Mouse (Mus musculus): ENCODE results near the gene Flot2. TPM values are rescaled to one million over a fixed set of nuclear protein-coding genes. Genes with fewer than 3 reads are reported as not detected.
A peak's percentile ranks its signal among the peaks of the same experiment; 100 is the strongest.
"Not testable (repeated sequence)": the region's sequence is repeated elsewhere in the genome, so short reads cannot be mapped to it uniquely, and the experiment has no call there.

Gene Flot2
- polyA plus RNA-seq, 1 experiment from 2014 or later: 49.5 TPM

DNA sequence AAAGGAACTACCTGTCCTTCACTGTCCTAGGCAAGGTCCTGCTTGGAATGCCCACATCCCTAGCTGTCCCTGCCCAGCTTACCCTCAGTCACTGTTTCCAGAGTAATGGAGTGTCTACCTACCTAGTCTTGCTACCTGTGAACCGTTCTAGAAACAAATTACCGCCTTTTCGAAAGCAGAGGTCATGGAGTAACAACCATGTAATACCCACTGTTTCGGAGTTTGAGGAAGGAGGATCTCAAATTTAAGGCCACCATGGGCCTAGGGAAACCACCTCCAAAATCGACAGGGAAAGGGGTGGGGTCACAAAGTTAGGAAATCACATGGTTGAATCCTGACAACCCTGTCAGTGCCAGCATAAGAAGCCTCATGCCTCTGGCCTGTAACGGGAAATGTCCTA is 6.3 kb upstream of the Flot2 start:
- H3K4me2 ChIP-seq (ENCODE audit: low read depth, severe bottlenecking): peak overlapping the region; percentile 80
- no peak overlapping the region; the same call in 1 of the 2 replicates for H3K27ac ChIP-seq (replicated peaks; ENCODE audit: low read depth, low read length)
- no peaks in the 10 kb centered on the region for H3K9me3 ChIP-seq (ENCODE audit: control insufficient read depth, low read length)
- H3K9ac ChIP-seq (ENCODE audit: low read length): no peak overlapping the region
- no peak overlapping the region for H3K4me3 ChIP-seq (ENCODE audit: low read depth, low read length)
- WGBS: 39% methylated on average over 6 of the region's 6 CpGs
- H3K27me3 ChIP-seq (ENCODE audit: control insufficient read depth, insufficient read depth, low read length): no peaks in the 10 kb centered on the region
- DNase-seq (ENCODE audit: low spot score) (no peak), ATAC-seq (ENCODE audit: insufficient number of reproducible peaks, low FRiP score, low TSS enrichment, low read depth) (0 out of 2 replicates have a peak, but pooled peaks have one; percentile 5)
- H3K36me3 ChIP-seq (ENCODE audit: control insufficient read depth, insufficient read depth, low read length): peaks cover 18% of the 10 kb centered on the region
- peaks cover 4% of the 10 kb centered on the region; the same call in 1 of the 2 replicates for H3K4me1 ChIP-seq (ENCODE audit: control insufficient read depth, insufficient read depth, low read length)

DNA sequence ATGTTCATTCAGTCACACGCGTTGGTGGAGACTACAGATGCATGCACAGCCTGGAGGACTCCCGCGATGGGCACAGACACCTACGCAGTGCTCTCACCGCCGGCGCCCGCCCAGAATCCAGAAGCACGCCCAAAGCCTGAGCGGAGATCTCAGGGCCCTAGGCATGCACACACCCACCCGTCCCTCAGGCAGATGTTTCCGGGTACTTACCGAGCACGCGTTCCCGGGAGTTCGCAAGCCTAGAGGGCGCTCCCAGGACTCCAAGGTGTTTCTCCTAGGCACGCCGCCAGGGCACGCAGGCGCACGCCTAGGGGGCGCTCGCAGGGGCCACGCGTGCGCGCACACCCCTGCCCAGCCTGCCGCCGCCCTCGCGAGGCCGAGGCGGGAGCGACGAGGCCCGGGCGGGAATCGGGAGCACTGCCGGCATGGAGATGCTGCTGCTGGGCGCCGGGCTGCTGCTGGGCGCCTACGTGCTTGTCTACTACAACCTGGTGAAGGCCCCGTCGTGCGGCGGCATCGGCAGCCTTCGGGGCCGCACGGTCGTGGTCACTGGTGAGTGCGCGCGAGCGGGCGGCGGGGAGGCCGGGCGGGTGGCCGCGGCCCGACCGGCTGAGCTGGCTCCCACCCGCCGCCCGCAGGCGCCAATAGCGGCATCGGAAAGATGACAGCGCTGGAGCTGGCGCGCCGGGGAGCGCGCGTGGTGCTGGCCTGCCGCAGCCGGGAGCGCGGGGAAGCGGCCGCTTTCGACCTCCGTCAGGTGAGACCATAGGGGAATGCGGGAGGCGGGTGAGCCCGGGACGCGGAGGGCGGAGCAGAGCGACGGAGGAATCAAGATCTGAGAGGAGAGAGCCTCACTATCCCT is 5.6 kb upstream of the Flot2 start, which contains the start of gene Dhrs13:
Dhrs13 (plus strand) TSS at position 334 of the 862 bp plus-strand sequence.
- peak within 1 kb of the TSS; percentile 83 for H3K9ac ChIP-seq (ENCODE audit: low read length)
- no peaks in the 10 kb centered on the region for H3K9me3 ChIP-seq (ENCODE audit: control insufficient read depth, low read length)
- ATAC-seq (ENCODE audit: insufficient number of reproducible peaks, low FRiP score, low TSS enrichment, low read depth) (peak; percentile 88), DNase-seq (ENCODE audit: low spot score) (peak; percentile 95)
- WGBS: under 1% methylated on average over 96 of the region's 96 CpGs
- no peaks in the 10 kb centered on the region for H3K27me3 ChIP-seq (ENCODE audit: control insufficient read depth, insufficient read depth, low read length)
- peak within 1 kb of the TSS; percentile 80 for H3K4me2 ChIP-seq (ENCODE audit: low read depth, severe bottlenecking)
- H3K4me1 ChIP-seq (ENCODE audit: control insufficient read depth, insufficient read depth, low read length): peaks cover 5% of the 10 kb centered on the region; the same call in 1 of the 2 replicates
- H3K27ac ChIP-seq (replicated peaks; ENCODE audit: low read depth, low read length): peak within 1 kb of the TSS; percentile 70; the same call in 1 of the 2 replicates
- peak within 1 kb of the TSS; percentile 45 for H3K4me3 ChIP-seq (ENCODE audit: low read depth, low read length)
- peaks cover 17% of the 10 kb centered on the region for H3K36me3 ChIP-seq (ENCODE audit: control insufficient read depth, insufficient read depth, low read length)

- 18% methylated on average over 5 of the region's 5 CpGs for WGBS
- Histone ChIP-seq H3K27me3 (ENCODE audit: control insufficient read depth, insufficient read depth, low read length) (no peaks in the 10 kb centered on the region), H3K9ac (ENCODE audit: low read length) (peak overlapping the region; percentile 83), H3K36me3 (ENCODE audit: control insufficient read depth, insufficient read depth, low read length) (peaks cover 14% of the 10 kb centered on the region), H3K4me3 (ENCODE audit: low read depth, low read length) (peak overlapping the region; percentile 45), H3K4me2 (ENCODE audit: low read depth, severe bottlenecking) (peak overlapping the region; percentile 80), H3K27ac (replicated peaks; ENCODE audit: low read depth, low read length) (no peak overlapping the region), H3K9me3 (ENCODE audit: control insufficient read depth, low read length) (no peaks in the 10 kb centered on the region), H3K4me1 (ENCODE audit: control insufficient read depth, insufficient read depth, low read length) (peaks cover 11% of the 10 kb centered on the region)
- ATAC-seq (ENCODE audit: insufficient number of reproducible peaks, low FRiP score, low TSS enrichment, low read depth) (no peak), DNase-seq (ENCODE audit: low spot score) (no peak)
Measured at GRCm38 (mm10) chr11:78032809-78033195, 4.9 kb upstream of the Flot2 start.

- H3K9ac ChIP-seq (ENCODE audit: low read length): no peak overlapping the region
- WGBS: 94% methylated on average over 23 of the region's 23 CpGs
- no peak for ATAC-seq (ENCODE audit: insufficient number of reproducible peaks, low FRiP score, low TSS enrichment, low read depth)
Measured at GRCm38 (mm10) chr11:78033931-78034617, 3.7 kb upstream of the Flot2 start.

DNA sequence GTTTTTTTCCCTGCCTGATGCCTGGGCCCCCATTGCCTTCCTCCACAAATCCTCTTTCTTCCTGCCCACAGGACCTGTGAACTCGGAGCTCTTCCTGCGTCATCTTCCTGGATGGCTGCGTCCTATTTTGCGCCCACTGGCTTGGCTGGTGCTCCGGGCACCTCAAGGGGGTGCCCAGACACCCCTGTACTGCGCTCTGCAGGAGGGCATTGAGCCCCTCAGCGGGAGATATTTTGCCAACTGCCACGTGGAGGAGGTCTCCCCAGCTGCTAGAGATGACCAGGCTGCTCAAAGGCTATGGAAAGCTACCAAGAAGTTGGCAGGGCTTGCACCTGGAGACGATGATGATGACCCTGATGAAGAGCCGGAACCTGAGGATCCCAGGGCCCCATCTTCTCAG is 940 bp upstream of the Flot2 start:
- no peak overlapping the region for H3K9ac ChIP-seq (ENCODE audit: low read length)
- DNase-seq (ENCODE audit: low spot score): no peak
- H3K4me1 ChIP-seq (ENCODE audit: control insufficient read depth, insufficient read depth, low read length): peaks cover 12% of the 10 kb centered on the region
- no peak for ATAC-seq (ENCODE audit: insufficient number of reproducible peaks, low FRiP score, low TSS enrichment, low read depth)
- WGBS: 84% methylated on average over 10 of the region's 10 CpGs
- H3K4me3 ChIP-seq (ENCODE audit: low read depth, low read length): no peak overlapping the region
- H3K4me2 ChIP-seq (ENCODE audit: low read depth, severe bottlenecking): no peak overlapping the region
- H3K27ac ChIP-seq (replicated peaks; ENCODE audit: low read depth, low read length): no peak overlapping the region
- H3K36me3 ChIP-seq (ENCODE audit: control insufficient read depth, insufficient read depth, low read length): peaks cover 5% of the 10 kb centered on the region
- H3K27me3 ChIP-seq (ENCODE audit: control insufficient read depth, insufficient read depth, low read length): no peaks in the 10 kb centered on the region
- H3K9me3 ChIP-seq (ENCODE audit: control insufficient read depth, low read length): no peaks in the 10 kb centered on the region

More at GRCm38 (mm10) chr11:78033931-78034617, 3.7 kb upstream of the Flot2 start:
- Histone ChIP-seq H3K36me3 (ENCODE audit: control insufficient read depth, insufficient read depth, low read length) (peaks cover 8% of the 10 kb centered on the region), H3K4me3 (ENCODE audit: low read depth, low read length) (no peak overlapping the region), H3K27me3 (ENCODE audit: control insufficient read depth, insufficient read depth, low read length) (no peaks in the 10 kb centered on the region), H3K27ac (replicated peaks; ENCODE audit: low read depth, low read length) (no peak overlapping the region), H3K9me3 (ENCODE audit: control insufficient read depth, low read length) (no peaks in the 10 kb centered on the region), H3K4me1 (ENCODE audit: control insufficient read depth, insufficient read depth, low read length) (peaks cover 17% of the 10 kb centered on the region), H3K4me2 (ENCODE audit: low read depth, severe bottlenecking) (no peak overlapping the region)
- DNase-seq (ENCODE audit: low spot score): no peak

- Histone ChIP-seq H3K9ac (ENCODE audit: low read length) (no peak overlapping the region), H3K36me3 (ENCODE audit: control insufficient read depth, insufficient read depth, low read length) (peaks cover 3% of the 10 kb centered on the region; the same call in 1 of the 2 replicates), H3K4me2 (ENCODE audit: low read depth, severe bottlenecking) (no peak overlapping the region), H3K27ac (replicated peaks; ENCODE audit: low read depth, low read length) (no peak overlapping the region), H3K4me3 (ENCODE audit: low read depth, low read length) (no peak overlapping the region), H3K27me3 (ENCODE audit: control insufficient read depth, insufficient read depth, low read length) (no peaks in the 10 kb centered on the region), H3K4me1 (ENCODE audit: control insufficient read depth, insufficient read depth, low read length) (peaks cover 12% of the 10 kb centered on the region), H3K9me3 (ENCODE audit: control insufficient read depth, low read length) (no peaks in the 10 kb centered on the region; the same call in 1 of the 2 replicates)
- 70% methylated on average over 2 of the region's 2 CpGs for WGBS
- ATAC-seq (ENCODE audit: insufficient number of reproducible peaks, low FRiP score, low TSS enrichment, low read depth) (no peak), DNase-seq (ENCODE audit: low spot score) (no peak)
Measured at GRCm38 (mm10) chr11:78040878-78041277, 3.1 kb downstream of the Flot2 start.

DNA sequence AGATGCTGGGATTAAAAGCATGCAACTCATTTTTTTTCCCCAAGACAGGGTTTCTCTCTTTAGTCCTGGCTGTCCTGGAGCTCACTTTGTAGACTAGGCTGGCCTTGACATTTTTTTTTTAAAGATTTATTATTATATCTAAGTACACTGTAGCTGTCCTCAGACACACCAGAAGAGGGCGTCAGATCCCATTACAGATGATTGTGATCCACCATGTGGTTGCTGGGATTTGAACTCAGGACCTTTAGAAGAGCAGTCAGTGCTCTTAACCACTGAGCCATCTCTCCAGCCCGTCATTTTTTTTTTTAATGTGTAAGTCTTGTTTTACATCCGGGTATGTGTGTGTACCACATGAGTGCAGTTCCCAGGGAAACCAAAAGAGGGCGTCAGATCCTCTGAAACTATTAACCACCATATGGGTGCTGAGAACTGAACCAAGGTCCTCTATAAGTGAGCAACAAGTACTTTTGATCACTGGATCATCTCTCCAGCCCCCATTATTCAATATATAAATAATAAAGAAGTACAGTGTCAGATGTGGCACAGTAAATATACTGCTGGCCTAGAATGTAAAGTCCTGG is 4.6 kb downstream of the Flot2 start:
- WGBS: 95% methylated on average over 4 of the region's 4 CpGs
- not testable (repeated sequence) for ATAC-seq (ENCODE audit: insufficient number of reproducible peaks, low FRiP score, low TSS enrichment, low read depth); H3K27ac ChIP-seq (replicated peaks; ENCODE audit: low read depth, low read length); DNase-seq (ENCODE audit: low spot score); H3K9me3 ChIP-seq (ENCODE audit: control insufficient read depth, low read length); H3K4me2 ChIP-seq (ENCODE audit: low read depth, severe bottlenecking); H3K27me3 ChIP-seq (ENCODE audit: control insufficient read depth, insufficient read depth, low read length); H3K4me1 ChIP-seq (ENCODE audit: control insufficient read depth, insufficient read depth, low read length); H3K36me3 ChIP-seq (ENCODE audit: control insufficient read depth, insufficient read depth, low read length); H3K9ac ChIP-seq (ENCODE audit: low read length); H3K4me3 ChIP-seq (ENCODE audit: low read depth, low read length)

DNA sequence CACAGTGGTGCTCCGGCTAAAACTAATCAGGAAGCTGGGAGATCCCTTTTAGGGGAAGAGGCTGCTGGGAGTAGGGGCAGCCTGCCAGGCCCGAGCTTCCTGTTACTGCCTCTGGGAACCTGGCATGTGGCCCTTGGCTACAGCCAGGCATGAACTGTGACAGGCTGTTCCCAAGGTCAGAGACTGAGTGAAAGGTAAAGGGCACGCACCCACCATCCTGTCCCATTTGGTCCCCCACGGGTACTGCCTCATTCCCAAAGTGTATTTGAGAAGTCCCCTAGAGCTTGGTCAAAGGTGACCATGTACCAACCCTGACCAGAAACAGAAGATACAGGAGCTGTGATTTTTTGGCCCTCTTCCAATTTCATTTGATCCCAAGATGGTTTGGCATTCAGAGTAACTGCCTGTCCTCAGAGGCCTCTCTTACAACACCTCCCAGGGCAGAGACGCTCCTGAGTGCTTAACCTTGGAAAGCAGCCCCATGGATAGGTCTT is 7.1 kb downstream of the Flot2 start:
- ATAC-seq (ENCODE audit: insufficient number of reproducible peaks, low FRiP score, low TSS enrichment, low read depth) (no peak), DNase-seq (ENCODE audit: low spot score) (no peak)
- Histone ChIP-seq H3K4me1 (ENCODE audit: control insufficient read depth, insufficient read depth, low read length) (no peaks in the 10 kb centered on the region), H3K36me3 (ENCODE audit: control insufficient read depth, insufficient read depth, low read length) (peaks cover 5% of the 10 kb centered on the region; the same call in 1 of the 2 replicates), H3K4me3 (ENCODE audit: low read depth, low read length) (no peak overlapping the region), H3K4me2 (ENCODE audit: low read depth, severe bottlenecking) (no peak overlapping the region), H3K27ac (replicated peaks; ENCODE audit: low read depth, low read length) (no peak overlapping the region), H3K9me3 (ENCODE audit: control insufficient read depth, low read length) (no peaks in the 10 kb centered on the region; the same call in 1 of the 2 replicates), H3K9ac (ENCODE audit: low read length) (no peak overlapping the region), H3K27me3 (ENCODE audit: control insufficient read depth, insufficient read depth, low read length) (no peaks in the 10 kb centered on the region)
- WGBS: 87% methylated on average over 5 of the region's 5 CpGs

All from limb, embryonic 11.5 days (tissue).